Mouse (Mus musculus) olfactory bulb, adult 2 months (tissue): ENCODE results near the gene Rsph1.

Experiments used
- CTCF ChIP-seq: fragments of 200-500 bp; IDR thresholded peaks from 2 replicates; pipeline ENCODE4 v1.5.1; 2012; ENCODE audit warnings: low read depth, mild to moderate bottlenecking, low read length, moderate library complexity; ENCODE audit not compliant: insufficient read depth
- POLR2A ChIP-seq: fragments of 200-500 bp; IDR thresholded peaks from 2 replicates; pipeline ENCODE4 v1.6.1; 2012; ENCODE audit warnings: mild to moderate bottlenecking, low read depth, low read length, moderate library complexity; ENCODE audit not compliant: insufficient read depth

- no peak for TF ChIP-seq CTCF
- no peak for TF ChIP-seq POLR2A
Observed at GRCm38 (mm10) chr17:31263770-31264169, 13.4 kb downstream of the Rsph1 start.
